Mouse (Mus musculus): ENCODE results near the gene Sertad1.

Gene Sertad1

DNA sequence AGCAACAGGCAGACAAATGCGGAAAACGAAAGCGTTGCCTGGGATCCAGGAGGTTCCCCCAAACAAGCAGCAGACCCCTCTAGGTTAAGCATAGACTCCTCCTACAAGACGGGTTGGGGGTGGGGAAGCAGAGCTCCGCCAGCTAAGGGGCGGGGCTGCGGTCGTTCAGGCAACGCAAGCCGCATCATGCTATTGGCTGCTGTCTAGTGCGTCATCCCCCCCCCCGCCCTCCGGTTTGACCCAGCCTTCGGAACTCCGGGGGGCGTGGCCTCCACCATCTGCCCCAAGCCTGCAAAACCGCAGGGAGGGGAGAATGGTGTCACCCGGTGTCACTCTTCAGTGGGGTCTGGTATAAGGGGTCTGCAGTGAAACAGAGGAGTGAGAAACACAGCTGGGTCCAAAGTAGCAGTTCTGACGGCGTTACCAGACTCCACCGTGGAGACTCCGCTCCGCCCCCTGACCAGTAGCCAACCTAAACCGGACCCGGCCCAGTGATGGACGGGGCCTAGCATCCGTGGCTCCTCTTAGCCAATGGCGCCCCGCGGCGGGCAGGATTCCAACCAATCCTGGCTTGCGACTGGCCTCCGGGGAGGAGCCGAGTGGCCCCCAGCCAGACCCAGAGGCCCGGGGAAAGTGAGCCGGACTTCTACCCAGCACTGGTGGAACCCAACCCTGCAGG, 13.4 kb upstream of the Sertad1 start, which contains the start of gene Sertad3:
Gene Sertad3, plus strand, starts transcription at position 613 of the 679 bp plus-strand sequence.
- under 1% methylated on average over 36 of the region's 36 CpGs for WGBS

DNA sequence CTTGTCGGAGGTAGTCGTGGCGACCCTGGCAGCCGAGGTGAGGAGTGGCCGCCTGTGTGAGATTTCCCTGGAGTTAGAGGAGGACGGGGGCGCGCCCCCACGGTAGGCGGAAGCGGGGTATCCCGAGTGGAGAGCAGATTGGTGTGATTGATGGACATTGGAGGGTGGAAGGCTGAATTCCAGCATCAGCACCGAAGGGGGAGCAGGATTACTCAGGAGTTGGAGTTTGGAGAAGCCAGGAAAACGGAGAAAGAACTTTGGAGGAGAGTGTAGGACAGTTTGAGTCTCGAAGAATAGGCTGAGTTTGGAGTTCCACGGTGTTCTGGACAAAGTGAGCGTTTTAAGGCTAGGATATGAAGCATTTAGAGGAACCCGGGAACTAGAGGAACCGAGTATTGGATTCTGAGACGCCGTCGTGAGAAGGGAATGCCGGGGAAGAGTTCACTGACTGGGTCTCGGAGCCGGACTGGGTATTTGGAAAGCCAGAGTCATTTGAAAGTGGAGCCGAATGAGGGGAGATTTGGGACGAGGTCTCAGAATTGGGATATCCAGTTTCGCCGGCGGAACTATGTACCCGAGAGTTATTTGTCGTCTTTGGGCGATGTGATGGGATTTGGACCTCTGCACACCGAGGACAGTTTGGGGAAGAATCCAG, 12.7 kb upstream of the Sertad1 start:
- under 1% methylated on average over 34 of the region's 34 CpGs for WGBS

- under 1% methylated on average over 23 of the region's 23 CpGs for WGBS
Observed at GRCm38 (mm10) chr7:27474490-27474954, 12.2 kb upstream of the Sertad1 start.

GRCm38 (mm10) chr7:27475596-27475995, 11.1 kb upstream of the Sertad1 start:
- WGBS = 100% methylated on average over 2 of the region's 2 CpGs

DNA sequence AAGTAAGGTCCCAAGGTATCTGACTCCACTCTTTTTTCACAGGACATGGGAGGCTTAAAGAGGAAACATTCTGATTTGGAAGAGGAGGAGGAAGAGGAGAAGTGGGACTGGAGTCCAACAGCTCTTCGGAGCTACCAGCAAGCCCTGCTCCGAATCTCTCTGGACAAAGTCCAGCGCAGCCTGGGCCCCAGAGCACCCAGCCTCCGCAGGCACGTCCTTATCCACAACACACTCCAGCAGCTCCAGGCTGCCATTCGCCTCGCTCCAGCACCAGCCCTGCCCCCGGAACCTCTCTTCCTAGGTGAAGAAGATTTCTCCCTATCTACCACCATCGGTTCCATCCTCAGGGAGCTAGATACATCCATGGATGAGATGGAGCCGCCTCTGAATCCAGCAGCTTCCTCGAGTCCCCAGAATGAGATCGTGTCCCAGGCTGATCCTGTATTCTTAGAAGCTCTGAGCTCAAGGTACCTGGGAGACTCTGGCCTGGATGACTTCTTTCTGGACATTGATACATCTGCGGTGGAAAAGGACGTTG, 10.5 kb upstream of the Sertad1 start:
- 94% methylated on average over 14 of the region's 14 CpGs for WGBS

DNA sequence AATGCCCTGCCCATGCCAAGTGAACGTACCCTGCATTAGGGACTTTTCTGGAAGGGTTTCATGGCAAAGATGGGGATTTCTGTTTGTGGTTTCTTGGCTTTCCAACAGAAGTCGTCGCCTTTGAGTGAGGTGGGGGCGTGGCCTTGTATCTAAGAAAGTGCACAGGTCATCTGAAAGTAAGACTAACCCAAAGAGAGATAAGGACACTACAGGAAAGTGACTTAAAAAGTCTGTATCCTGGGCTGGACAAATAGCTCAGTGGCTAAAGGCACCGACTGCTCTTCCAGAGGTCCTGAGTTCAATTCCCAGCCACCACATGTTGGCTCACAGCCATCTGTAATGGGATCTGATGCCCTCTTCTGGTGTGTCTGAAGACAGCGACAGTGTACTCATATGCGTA, 8.1 kb upstream of the Sertad1 start:
- WGBS = 84% methylated on average over 7 of the region's 7 CpGs

- 84% methylated on average over 1 of the region's 1 CpGs for WGBS
Observed at GRCm38 (mm10) chr7:27479750-27480149, 7.0 kb upstream of the Sertad1 start.

- 74% methylated on average over 3 of the region's 3 CpGs for WGBS
Observed at GRCm38 (mm10) chr7:27480506-27480905, 6.2 kb upstream of the Sertad1 start.

DNA sequence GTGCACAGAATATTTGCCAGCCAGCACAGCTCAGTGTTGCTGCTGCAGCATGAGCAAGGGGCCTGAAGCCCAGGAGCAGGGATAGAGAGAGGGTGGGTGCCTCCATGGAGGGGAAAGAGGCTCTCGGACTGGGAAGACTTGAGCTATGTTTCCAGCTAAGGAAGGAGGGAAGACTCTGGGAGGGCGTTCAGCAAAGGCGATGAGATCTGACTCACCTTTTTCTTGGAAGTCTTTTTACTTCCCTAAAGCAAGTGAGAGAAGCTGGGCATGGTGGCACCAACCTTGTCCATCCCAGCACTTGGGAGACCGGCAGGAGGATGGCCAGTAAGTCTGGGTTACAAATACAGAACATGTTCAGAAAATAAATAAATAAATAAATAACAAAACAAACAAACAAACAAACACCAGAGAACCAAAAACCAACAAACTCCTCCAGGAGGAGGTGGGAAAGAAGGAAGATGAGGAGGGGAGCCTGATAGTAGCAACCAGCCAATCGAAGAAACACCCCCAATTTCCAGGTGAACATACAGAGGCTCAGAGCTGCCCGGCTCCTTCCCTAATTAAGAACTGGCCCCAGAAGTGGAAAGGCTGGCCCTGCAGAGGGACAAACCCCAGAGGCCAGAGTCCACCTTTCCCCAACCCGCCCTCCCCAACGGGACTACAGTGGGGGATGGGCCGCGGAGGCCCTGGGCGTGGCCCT, 5.6 kb upstream of the Sertad1 start:
- 10% methylated on average over 11 of the region's 11 CpGs for WGBS

- WGBS = 1% methylated on average over 9 of the region's 12 CpGs
Observed at GRCm38 (mm10) chr7:27481627-27481969, 5.1 kb upstream of the Sertad1 start.

DNA sequence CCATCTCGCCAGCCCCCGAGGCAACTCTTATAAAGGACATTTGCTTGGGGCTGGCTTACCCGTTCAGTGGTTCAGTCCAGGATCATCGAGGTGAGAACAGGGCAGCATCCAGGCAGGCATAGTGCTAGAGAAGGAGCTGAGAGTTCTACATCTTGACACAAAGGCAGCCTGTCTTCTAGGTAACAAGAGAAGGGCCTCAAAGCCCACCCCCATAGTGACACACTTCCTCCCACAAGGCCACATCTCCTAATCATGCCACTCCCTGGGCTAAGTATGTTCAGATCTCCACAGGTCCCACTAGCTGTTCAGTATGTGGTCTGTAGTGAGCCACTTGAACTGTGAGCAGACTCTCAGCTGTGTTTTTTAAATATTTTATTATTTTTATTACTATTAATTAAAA, 2.9 kb upstream of the Sertad1 start:
- 89% methylated on average over 4 of the region's 4 CpGs for WGBS

DNA sequence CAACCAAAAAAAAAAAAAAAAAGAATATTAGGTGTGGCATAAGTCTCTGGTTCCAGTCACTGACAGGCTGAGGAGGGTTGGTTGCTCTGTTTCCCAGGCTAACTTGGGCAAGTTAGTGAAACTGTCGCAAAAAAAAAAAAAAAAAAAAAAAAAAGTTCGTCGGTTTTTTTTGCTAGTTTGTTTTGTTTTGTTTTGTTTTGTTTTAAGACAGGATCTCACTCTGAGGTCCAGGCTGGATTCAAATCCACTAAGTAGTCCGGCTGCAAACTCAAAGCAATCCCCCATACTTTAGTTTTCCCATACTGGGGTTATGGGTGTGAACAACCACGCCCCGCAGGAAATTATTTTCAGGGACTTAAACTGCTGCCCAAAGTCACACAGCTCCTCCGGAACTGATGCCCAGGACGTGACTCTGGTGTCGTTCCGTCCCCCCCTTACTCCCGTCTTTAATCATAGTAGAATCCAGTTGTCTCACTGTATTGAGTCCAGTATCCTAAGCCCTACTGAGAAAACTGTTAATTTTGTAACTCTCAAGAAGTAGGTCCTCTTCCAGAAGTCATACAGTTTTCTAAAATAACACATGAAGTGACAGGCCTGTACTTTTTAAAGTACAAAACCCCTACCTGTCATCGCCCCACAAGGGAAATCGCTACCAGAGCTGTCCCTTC, 474 bp upstream of the Sertad1 start:
- 4% methylated on average over 13 of the region's 13 CpGs for WGBS

GRCm38 (mm10) chr7:27487740-27488268, 1.1 kb downstream of the Sertad1 start:
- WGBS = 4% methylated on average over 13 of the region's 13 CpGs

- 90% methylated on average over 25 of the region's 25 CpGs for WGBS
Observed at GRCm38 (mm10) chr7:27489270-27489869, 2.7 kb downstream of the Sertad1 start.

- 15% methylated on average over 4 of the region's 4 CpGs for WGBS
Observed at GRCm38 (mm10) chr7:27490227-27490542, 3.5 kb downstream of the Sertad1 start.

DNA sequence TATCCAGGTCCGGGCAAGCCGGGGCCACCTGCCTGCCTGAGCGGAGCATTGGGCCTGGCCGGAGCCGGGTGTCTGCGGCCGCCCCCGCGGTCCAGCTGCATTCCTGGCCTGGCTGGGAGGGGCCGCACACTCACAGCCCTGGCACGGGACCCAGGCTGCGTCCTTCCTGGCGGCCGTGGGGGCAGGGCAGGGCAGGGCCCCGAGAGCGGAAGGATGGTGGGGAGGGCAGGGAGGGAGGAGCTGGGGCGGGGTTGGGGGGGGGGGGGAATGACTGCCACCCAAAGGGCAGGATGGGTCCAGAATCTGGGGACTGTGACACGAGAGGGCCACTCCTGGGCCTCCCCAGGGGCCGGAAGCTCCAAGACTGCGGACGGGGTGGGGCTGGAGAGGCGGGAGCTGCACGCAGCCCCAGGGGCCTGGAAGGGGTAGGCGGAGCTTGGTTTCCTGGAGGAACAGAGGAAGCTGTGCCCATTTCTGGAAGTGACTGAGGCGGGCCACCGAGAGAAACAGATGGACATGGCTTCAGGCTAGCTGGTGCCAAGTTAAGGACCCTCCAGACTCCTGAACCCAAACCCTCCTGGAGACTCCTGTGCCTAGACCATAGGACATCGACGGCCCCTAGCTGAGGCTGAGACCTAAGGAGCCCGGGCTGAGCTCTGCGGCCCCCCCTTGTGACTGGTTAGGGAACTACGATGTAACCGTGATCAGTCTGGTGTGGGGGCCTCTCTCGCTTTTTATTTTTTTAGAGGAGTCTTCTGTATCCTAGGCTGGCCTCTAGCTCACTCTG, 4.0 kb downstream of the Sertad1 start:
- WGBS = 2% methylated on average over 33 of the region's 33 CpGs

DNA sequence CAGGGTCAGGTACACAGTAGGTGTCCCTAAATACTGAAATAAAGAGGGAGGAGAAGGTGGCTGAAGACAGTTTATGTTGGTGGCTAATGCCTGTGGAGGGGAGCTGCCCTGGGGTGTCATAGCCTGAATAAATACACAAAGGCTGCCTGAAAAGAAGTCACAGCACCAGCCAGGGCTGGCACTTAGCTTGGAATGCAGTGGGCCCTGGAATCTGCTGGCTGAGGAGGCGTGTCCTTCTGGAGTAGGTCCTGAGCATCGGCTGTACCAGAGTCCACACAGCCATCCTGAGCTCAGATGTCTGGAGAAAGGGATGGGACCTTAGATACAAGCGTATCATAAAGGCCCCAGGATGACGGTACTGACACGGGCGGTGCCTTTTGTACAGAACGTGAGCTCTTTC, 5.1 kb downstream of the Sertad1 start:
- WGBS = 85% methylated on average over 7 of the region's 7 CpGs

- 66% methylated on average over 3 of the region's 3 CpGs for WGBS
Observed at GRCm38 (mm10) chr7:27493022-27493421, 6.3 kb downstream of the Sertad1 start.

GRCm38 (mm10) chr7:27493450-27493849, 6.7 kb downstream of the Sertad1 start:
- WGBS = 87% methylated on average over 5 of the region's 5 CpGs

GRCm38 (mm10) chr7:27494659-27495367, 8.1 kb downstream of the Sertad1 start:
- 90% methylated on average over 8 of the region's 9 CpGs for WGBS
